Mouse (Mus musculus): Measurements from ENCODE around the gene Mrpl47. TPM values are rescaled to one million over a fixed set of nuclear protein-coding genes. Genes with fewer than 3 reads are reported as not detected.

The Mrpl47 gene
- polyA plus RNA-seq, 1 experiment = 0.60 TPM

DNA sequence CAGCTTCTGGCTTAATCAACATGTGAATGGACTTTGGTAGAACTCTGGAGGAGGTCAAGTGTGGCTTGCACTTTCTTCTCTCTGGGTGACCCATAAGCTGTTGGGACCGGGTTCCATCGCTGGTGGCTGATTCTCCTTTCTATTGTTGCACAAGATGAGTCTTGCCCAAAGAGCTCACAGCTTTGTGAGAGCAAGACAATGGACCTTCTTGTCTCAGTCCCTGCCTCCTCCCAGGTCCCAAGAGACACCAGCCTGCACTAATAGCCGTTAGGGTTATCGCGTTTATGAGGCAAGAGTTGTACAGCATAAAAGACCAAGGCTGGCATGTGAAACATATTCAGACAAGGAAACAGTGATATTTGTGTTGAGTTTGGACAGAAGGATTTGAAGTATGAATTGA, 43.2 kb downstream of the Mrpl47 start:
- no peak overlapping the region for H3K4me3 ChIP-seq (ENCODE audit: low read depth, low read length)
- H3K4me1 ChIP-seq (ENCODE audit: control insufficient read depth, insufficient read depth, insufficient read length, low read length) = no peaks in the 10 kb centered on the region; the same call in 1 of the 2 replicates
- no peaks in the 10 kb centered on the region for H3K27me3 ChIP-seq (ENCODE audit: control insufficient read depth, insufficient read depth, low read length)
- TF ChIP-seq POLR2A (IDR thresholded peaks at IDR 0.05; ENCODE audit: low read depth, low read length) (no peak), CTCF (IDR thresholded peaks at IDR 0.05; ENCODE audit: extremely low read depth, insufficient read length, insufficient replicate concordance, low read depth, low read length) (no peak)
- H3K36me3 ChIP-seq (ENCODE audit: control insufficient read depth, insufficient read depth, low read length) = no peaks in the 10 kb centered on the region
- WGBS = 65% methylated on average over 5 of the region's 5 CpGs
- H3K27ac ChIP-seq (ENCODE audit: insufficient read depth, low read depth, low read length) = no peak overlapping the region

- WGBS = 58% methylated on average over 5 of the region's 5 CpGs
Measured at GRCm38 (mm10) chr3:32691841-32692240, 45.6 kb downstream of the Mrpl47 start.

GRCm38 (mm10) chr3:32690901-32691300, 46.5 kb downstream of the Mrpl47 start:
- Histone ChIP-seq H3K4me3 (ENCODE audit: low read depth, low read length) (no peak overlapping the region), H3K4me1 (ENCODE audit: control insufficient read depth, insufficient read depth, insufficient read length, low read length) (no peaks in the 10 kb centered on the region; the same call in 1 of the 2 replicates), H3K27ac (ENCODE audit: insufficient read depth, low read depth, low read length) (no peak overlapping the region), H3K27me3 (ENCODE audit: control insufficient read depth, insufficient read depth, low read length) (no peaks in the 10 kb centered on the region), H3K36me3 (ENCODE audit: control insufficient read depth, insufficient read depth, low read length) (no peaks in the 10 kb centered on the region)
- WGBS = 60% methylated on average over 1 of the region's 1 CpGs
- no peak for TF ChIP-seq POLR2A (IDR thresholded peaks at IDR 0.05; ENCODE audit: low read depth, low read length)
- no peak for TF ChIP-seq CTCF (IDR thresholded peaks at IDR 0.05; ENCODE audit: extremely low read depth, insufficient read length, insufficient replicate concordance, low read depth, low read length)

More at GRCm38 (mm10) chr3:32691841-32692240, 45.6 kb downstream of the Mrpl47 start:
- TF ChIP-seq POLR2A (IDR thresholded peaks at IDR 0.05; ENCODE audit: low read depth, low read length) (no peak), CTCF (IDR thresholded peaks at IDR 0.05; ENCODE audit: extremely low read depth, insufficient read length, insufficient replicate concordance, low read depth, low read length) (no peak)
- Histone ChIP-seq H3K27ac (ENCODE audit: insufficient read depth, low read depth, low read length) (no peak overlapping the region), H3K27me3 (ENCODE audit: control insufficient read depth, insufficient read depth, low read length) (no peaks in the 10 kb centered on the region), H3K4me1 (ENCODE audit: control insufficient read depth, insufficient read depth, insufficient read length, low read length) (no peaks in the 10 kb centered on the region; the same call in 1 of the 2 replicates), H3K36me3 (ENCODE audit: control insufficient read depth, insufficient read depth, low read length) (no peaks in the 10 kb centered on the region), H3K4me3 (ENCODE audit: low read depth, low read length) (no peak overlapping the region)

DNA sequence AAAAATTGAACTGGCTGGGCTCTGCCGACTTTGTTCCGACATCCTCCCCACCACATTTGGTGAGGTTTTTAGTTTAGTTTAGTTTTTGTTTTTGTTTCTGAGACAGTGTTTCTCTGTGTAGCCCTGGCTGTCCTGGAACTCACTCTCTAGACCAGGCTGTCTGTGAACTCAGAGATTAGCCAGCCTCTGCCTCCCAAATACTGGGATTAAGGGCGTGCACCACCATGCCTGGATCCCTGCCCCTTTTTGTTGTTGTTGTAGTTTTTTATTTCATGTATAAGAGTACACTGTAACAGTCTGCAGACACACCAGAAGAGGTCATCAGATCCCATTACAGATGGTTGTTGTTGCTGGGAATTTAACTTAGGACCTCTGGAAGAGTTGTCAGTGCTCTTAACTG, 47.4 kb downstream of the Mrpl47 start:
- Histone ChIP-seq H3K36me3 (ENCODE audit: control insufficient read depth, insufficient read depth, low read length) (no peaks in the 10 kb centered on the region), H3K27me3 (ENCODE audit: control insufficient read depth, insufficient read depth, low read length) (no peaks in the 10 kb centered on the region), H3K4me1 (ENCODE audit: control insufficient read depth, insufficient read depth, insufficient read length, low read length) (no peaks in the 10 kb centered on the region; the same call in 1 of the 2 replicates), H3K4me3 (ENCODE audit: low read depth, low read length) (no peak overlapping the region), H3K27ac (ENCODE audit: insufficient read depth, low read depth, low read length) (no peak overlapping the region)
- TF ChIP-seq POLR2A (IDR thresholded peaks at IDR 0.05; ENCODE audit: low read depth, low read length) = no peak
- TF ChIP-seq CTCF (IDR thresholded peaks at IDR 0.05; ENCODE audit: extremely low read depth, insufficient read length, insufficient replicate concordance, low read depth, low read length) = no peak
- 25% methylated on average over 3 of the region's 3 CpGs for WGBS

GRCm38 (mm10) chr3:32689567-32689999, 47.8 kb downstream of the Mrpl47 start:
- Histone ChIP-seq H3K27ac (ENCODE audit: insufficient read depth, low read depth, low read length) (no peak overlapping the region), H3K4me3 (ENCODE audit: low read depth, low read length) (no peak overlapping the region), H3K36me3 (ENCODE audit: control insufficient read depth, insufficient read depth, low read length) (no peaks in the 10 kb centered on the region), H3K27me3 (ENCODE audit: control insufficient read depth, insufficient read depth, low read length) (no peaks in the 10 kb centered on the region), H3K4me1 (ENCODE audit: control insufficient read depth, insufficient read depth, insufficient read length, low read length) (no peaks in the 10 kb centered on the region; the same call in 1 of the 2 replicates)
- no peak for TF ChIP-seq CTCF (IDR thresholded peaks at IDR 0.05; ENCODE audit: extremely low read depth, insufficient read length, insufficient replicate concordance, low read depth, low read length)
- no peak for TF ChIP-seq POLR2A (IDR thresholded peaks at IDR 0.05; ENCODE audit: low read depth, low read length)
- WGBS = 24% methylated on average over 9 of the region's 9 CpGs

DNA sequence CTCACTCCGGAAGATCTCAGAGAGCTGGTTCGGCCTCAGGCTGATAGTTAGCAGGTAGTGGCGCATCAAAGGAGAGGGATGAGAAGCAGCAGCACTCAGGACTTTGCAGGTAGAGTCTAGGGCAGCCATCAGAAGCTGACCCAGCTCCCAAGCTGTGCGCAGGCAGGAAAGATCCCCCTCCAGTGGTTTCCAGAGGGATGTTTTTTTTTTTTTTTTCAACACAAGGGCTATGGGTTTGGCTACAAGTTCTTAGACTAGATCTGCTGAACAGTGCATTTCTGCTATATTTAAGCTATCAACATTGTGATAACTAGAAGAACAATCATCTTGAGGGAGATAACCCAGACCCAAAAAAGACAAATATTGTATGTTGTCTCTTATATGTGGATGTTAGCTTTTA, 50.2 kb downstream of the Mrpl47 start:
- 82% methylated on average over 4 of the region's 4 CpGs for WGBS
- H3K27me3 ChIP-seq (ENCODE audit: control insufficient read depth, insufficient read depth, low read length) = no peaks in the 10 kb centered on the region
- no peak for TF ChIP-seq CTCF (IDR thresholded peaks at IDR 0.05; ENCODE audit: extremely low read depth, insufficient read length, insufficient replicate concordance, low read depth, low read length)
- no peak for TF ChIP-seq POLR2A (IDR thresholded peaks at IDR 0.05; ENCODE audit: low read depth, low read length)

DNA sequence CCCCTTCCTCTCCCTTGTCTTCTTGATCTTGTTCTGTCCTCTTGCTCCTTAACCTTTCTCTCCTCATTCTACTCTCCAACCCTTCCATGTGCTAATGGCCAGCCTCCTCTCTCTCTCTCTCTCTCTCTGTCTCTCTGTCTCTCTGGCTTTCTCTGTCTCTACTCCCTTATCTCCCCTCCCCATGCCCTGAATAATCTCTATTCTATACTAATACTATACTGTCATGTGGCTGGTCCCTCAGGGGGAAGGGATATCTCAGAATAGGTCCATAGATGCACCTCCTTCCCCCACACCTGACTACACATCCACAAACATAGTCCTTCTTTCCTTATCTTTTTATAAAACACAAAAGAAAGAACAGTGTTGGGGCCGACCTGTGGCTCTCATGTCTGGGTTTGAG, 50.9 kb downstream of the Mrpl47 start:
- Histone ChIP-seq H3K27ac (ENCODE audit: insufficient read depth, low read depth, low read length) (no peak overlapping the region), H3K4me3 (ENCODE audit: low read depth, low read length) (no peak overlapping the region), H3K36me3 (ENCODE audit: control insufficient read depth, insufficient read depth, low read length) (no peaks in the 10 kb centered on the region), H3K27me3 (ENCODE audit: control insufficient read depth, insufficient read depth, low read length) (no peaks in the 10 kb centered on the region), H3K4me1 (ENCODE audit: control insufficient read depth, insufficient read depth, insufficient read length, low read length) (no peaks in the 10 kb centered on the region; the same call in 1 of the 2 replicates)
- TF ChIP-seq CTCF (IDR thresholded peaks at IDR 0.05; ENCODE audit: extremely low read depth, insufficient read length, insufficient replicate concordance, low read depth, low read length) (no peak), POLR2A (IDR thresholded peaks at IDR 0.05; ENCODE audit: low read depth, low read length) (no peak)
- 57% methylated on average over 1 of the region's 1 CpGs for WGBS

More for the DNA sequence above, 50.2 kb downstream of the Mrpl47 start:
- Histone ChIP-seq H3K4me1 (ENCODE audit: control insufficient read depth, insufficient read depth, insufficient read length, low read length) (no peaks in the 10 kb centered on the region; the same call in 1 of the 2 replicates), H3K4me3 (ENCODE audit: low read depth, low read length) (no peak overlapping the region), H3K36me3 (ENCODE audit: control insufficient read depth, insufficient read depth, low read length) (no peaks in the 10 kb centered on the region), H3K27ac (ENCODE audit: insufficient read depth, low read depth, low read length) (no peak overlapping the region)
